Mouse (Mus musculus): ENCODE measurements around the gene Rhoq. TPM values are rescaled to one million over a fixed set of nuclear protein-coding genes. Genes with fewer than 3 reads are reported as not detected.
A peak's percentile ranks its signal among the peaks of the same experiment; 100 is the strongest.

Rhoq gene
- polyA plus RNA-seq, 1 experiment from 2014 or later = 13.0 TPM

- no peaks in the 10 kb centered on the region for H3K27me3 ChIP-seq
- H3K4me1 ChIP-seq = peaks cover 42% of the 10 kb centered on the region
- H3K9ac ChIP-seq = peak overlapping the region; percentile 88
- H3K9me3 ChIP-seq = no peaks in the 10 kb centered on the region
- peak overlapping the region; percentile 89 for H3K4me3 ChIP-seq
- peak; percentile 62 for ATAC-seq (ENCODE audit: borderline replicate concordance, extremely low read depth, low FRiP score, low TSS enrichment)
- WGBS = under 1% methylated on average over 10 of the region's 10 CpGs
- peak overlapping the region; percentile 91 for H3K27ac ChIP-seq
- H3K36me3 ChIP-seq = no peaks in the 10 kb centered on the region
- peak overlapping the region; percentile 92 for H3K4me2 ChIP-seq
Measured at GRCm38 (mm10) chr17:86964502-86964901, 1.6 kb downstream of the Rhoq start.

DNA sequence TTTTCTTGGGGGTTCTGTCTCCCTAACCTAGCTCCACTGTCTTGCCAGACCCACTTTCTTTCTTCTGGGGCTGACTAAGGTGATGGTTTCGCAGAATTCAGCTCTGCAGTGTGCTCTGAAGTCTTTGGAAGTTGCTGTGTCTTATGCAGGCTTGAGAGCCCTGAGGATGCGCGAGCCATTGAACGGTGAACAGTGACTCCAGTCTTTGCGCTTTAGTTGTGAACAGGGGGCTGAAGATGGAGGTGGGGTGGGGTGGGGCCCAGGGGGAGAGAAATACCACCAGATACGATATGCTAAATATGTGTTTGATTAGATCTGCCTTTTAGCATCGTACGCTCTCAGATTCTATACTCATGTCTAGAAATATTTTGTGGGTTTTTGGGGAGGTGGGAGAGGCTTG lies 2.2 kb downstream of the Rhoq start:
- Histone ChIP-seq H3K27ac (peak overlapping the region; percentile 91), H3K4me2 (peak overlapping the region; percentile 92), H3K27me3 (no peaks in the 10 kb centered on the region), H3K9ac (0 out of 2 replicates have a peak overlapping the region, but pooled peaks have one; percentile 5), H3K4me1 (peaks cover 41% of the 10 kb centered on the region), H3K36me3 (0 out of 2 replicates have a peak, but pooled peaks cover 5% of the 10 kb centered on the region), H3K9me3 (no peaks in the 10 kb centered on the region), H3K4me3 (peak overlapping the region; percentile 89)
- 74% methylated on average over 8 of the region's 8 CpGs for WGBS
- ATAC-seq (ENCODE audit: borderline replicate concordance, extremely low read depth, low FRiP score, low TSS enrichment) = no peak

GRCm38 (mm10) chr17:86966040-86966439 lies 3.2 kb downstream of the Rhoq start:
- H3K36me3 ChIP-seq = 0 out of 2 replicates have a peak, but pooled peaks cover 9% of the 10 kb centered on the region
- WGBS = 72% methylated on average over 10 of the region's 10 CpGs
- H3K9ac ChIP-seq = no peak overlapping the region
- H3K4me2 ChIP-seq = no peak overlapping the region
- no peak for ATAC-seq (ENCODE audit: borderline replicate concordance, extremely low read depth, low FRiP score, low TSS enrichment)
- H3K9me3 ChIP-seq = no peaks in the 10 kb centered on the region
- peaks cover 32% of the 10 kb centered on the region for H3K4me1 ChIP-seq
- no peak overlapping the region for H3K4me3 ChIP-seq
- no peak overlapping the region for H3K27ac ChIP-seq
- no peaks in the 10 kb centered on the region for H3K27me3 ChIP-seq

DNA sequence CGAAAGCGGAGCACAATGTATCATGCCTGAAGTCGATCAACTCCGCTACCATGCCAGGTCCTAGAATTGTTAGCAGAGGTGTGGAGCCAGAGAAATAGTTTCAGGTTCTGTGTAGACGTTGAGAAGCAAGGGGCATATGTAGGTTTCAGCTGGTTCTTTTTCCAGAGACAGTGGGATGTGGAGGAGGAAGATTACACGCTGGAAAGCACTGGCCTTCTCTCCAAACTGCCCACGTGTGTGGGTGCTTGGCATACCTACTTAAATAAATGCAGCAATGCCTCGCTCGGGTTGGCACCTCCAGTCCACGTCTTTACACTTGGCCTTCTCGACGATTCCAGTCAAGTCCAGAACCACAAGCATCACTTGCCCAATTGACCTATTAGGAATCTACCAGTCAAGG lies 4.2 kb downstream of the Rhoq start:
- no peaks in the 10 kb centered on the region for H3K27me3 ChIP-seq
- H3K9ac ChIP-seq = no peak overlapping the region
- no peaks in the 10 kb centered on the region for H3K9me3 ChIP-seq
- H3K4me1 ChIP-seq = peaks cover 22% of the 10 kb centered on the region
- no peak for ATAC-seq (ENCODE audit: borderline replicate concordance, extremely low read depth, low FRiP score, low TSS enrichment)
- no peak overlapping the region for H3K4me2 ChIP-seq
- 89% methylated on average over 12 of the region's 12 CpGs for WGBS
- no peak overlapping the region for H3K4me3 ChIP-seq
- 0 out of 2 replicates have a peak, but pooled peaks cover 9% of the 10 kb centered on the region for H3K36me3 ChIP-seq
- no peak overlapping the region for H3K27ac ChIP-seq

DNA sequence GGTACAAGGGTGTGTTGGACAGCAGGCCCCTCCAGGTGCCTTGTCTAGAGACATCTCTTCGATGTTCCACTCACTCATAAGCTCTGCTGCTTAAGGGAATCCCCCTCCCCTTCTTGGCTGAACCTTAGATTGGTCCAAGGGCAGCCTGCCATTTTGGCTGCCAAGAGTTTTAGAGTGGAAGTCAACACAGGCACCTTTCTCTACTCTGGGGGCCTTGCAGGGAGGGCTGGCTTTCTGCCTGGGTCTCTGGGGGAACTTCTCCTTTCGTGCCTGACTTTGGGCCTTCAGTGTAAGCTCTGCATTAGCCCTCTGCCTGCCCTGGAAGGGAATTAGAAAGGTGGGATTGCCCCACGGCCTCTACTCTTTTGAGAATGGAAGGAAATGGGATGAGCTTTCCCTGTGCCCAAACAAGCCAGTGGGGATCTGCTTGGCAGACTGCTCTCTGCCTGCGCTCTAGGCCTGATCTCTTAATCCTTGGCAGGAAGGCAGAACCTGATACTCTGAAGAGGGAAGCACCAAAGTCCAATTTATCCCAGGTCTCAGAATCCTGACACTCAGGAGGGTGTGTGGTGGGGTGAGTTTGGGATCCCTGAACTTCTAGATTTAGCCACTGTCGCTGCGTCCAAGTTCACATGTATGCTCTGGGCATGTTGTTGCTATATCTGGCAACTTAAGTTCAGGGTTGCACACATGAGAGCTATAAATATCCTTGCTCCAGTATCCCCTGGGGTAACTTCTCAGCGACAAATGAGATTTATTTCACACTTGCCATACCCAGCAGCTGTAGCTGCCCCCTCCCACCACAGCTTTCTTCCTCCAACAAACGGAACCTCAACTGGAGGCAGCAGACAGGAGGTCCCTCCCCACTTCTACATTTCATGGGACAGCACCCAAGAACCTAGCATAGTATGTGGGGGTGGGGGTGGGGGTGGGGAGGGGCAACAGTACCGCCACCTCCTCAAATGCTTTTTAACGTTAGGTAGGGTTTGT lies 4.9 kb downstream of the Rhoq start:
- no peak overlapping the region for H3K9ac ChIP-seq
- no peaks in the 10 kb centered on the region for H3K27me3 ChIP-seq
- peaks cover 16% of the 10 kb centered on the region for H3K4me1 ChIP-seq
- H3K36me3 ChIP-seq = 0 out of 2 replicates have a peak, but pooled peaks cover 9% of the 10 kb centered on the region
- ATAC-seq (ENCODE audit: borderline replicate concordance, extremely low read depth, low FRiP score, low TSS enrichment) = no peak
- WGBS = 79% methylated on average over 10 of the region's 10 CpGs
- no peak overlapping the region for H3K4me3 ChIP-seq
- no peaks in the 10 kb centered on the region for H3K9me3 ChIP-seq
- H3K27ac ChIP-seq = no peak overlapping the region
- no peak overlapping the region for H3K4me2 ChIP-seq

- H3K36me3 ChIP-seq = peaks cover 10% of the 10 kb centered on the region; the same call in 1 of the 2 replicates
- H3K4me3 ChIP-seq = no peak overlapping the region
- H3K27me3 ChIP-seq = no peaks in the 10 kb centered on the region
- 92% methylated on average over 5 of the region's 5 CpGs for WGBS
- ATAC-seq (ENCODE audit: borderline replicate concordance, extremely low read depth, low FRiP score, low TSS enrichment) = no peak
- no peaks in the 10 kb centered on the region for H3K9me3 ChIP-seq
- H3K4me2 ChIP-seq = no peak overlapping the region
- no peak overlapping the region for H3K9ac ChIP-seq
- H3K4me1 ChIP-seq = peaks cover 16% of the 10 kb centered on the region
- no peak overlapping the region for H3K27ac ChIP-seq
Measured at GRCm38 (mm10) chr17:86968581-86968980, 5.7 kb downstream of the Rhoq start.

DNA sequence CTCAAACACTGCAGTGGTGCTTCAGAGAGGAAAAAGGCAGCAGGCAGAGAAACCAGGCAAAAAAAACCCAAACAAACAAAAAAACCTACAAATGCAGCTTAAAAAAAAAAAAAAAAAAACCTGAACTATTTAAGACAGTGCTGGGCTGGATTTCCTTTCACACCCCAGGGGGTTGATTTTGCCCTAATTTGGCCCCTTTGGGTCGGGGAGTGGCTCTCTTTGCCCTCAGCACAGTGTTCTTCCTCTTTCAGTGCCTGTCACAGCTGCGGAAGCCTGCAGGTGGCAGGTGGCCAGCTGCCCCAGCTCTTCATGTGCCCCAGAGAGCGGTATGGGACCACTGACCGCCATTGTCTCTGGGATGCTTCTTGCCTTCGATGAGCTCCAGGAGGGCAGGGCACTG lies 6.7 kb downstream of the Rhoq start:
- Histone ChIP-seq H3K9ac (no peak overlapping the region), H3K36me3 (peaks cover 18% of the 10 kb centered on the region; the same call in 1 of the 2 replicates), H3K9me3 (no peaks in the 10 kb centered on the region), H3K27ac (no peak overlapping the region), H3K4me2 (no peak overlapping the region), H3K4me3 (no peak overlapping the region), H3K4me1 (peaks cover 13% of the 10 kb centered on the region), H3K27me3 (no peaks in the 10 kb centered on the region)
- WGBS = 74% methylated on average over 5 of the region's 5 CpGs
- no peak for ATAC-seq (ENCODE audit: borderline replicate concordance, extremely low read depth, low FRiP score, low TSS enrichment)

GRCm38 (mm10) chr17:86970026-86970750 lies 7.3 kb downstream of the Rhoq start:
- no peak for ATAC-seq (ENCODE audit: borderline replicate concordance, extremely low read depth, low FRiP score, low TSS enrichment)

GRCm38 (mm10) chr17:86971036-86971435 lies 8.2 kb downstream of the Rhoq start:
- H3K27me3 ChIP-seq = no peaks in the 10 kb centered on the region
- WGBS = 77% methylated on average over 5 of the region's 5 CpGs
- no peak overlapping the region for H3K4me3 ChIP-seq
- H3K36me3 ChIP-seq = peaks cover 25% of the 10 kb centered on the region
- ATAC-seq (ENCODE audit: borderline replicate concordance, extremely low read depth, low FRiP score, low TSS enrichment) = no peak
- H3K9me3 ChIP-seq = no peaks in the 10 kb centered on the region
- no peaks in the 10 kb centered on the region; the same call in 1 of the 2 replicates for H3K4me1 ChIP-seq
- H3K9ac ChIP-seq = no peak overlapping the region
- H3K4me2 ChIP-seq = no peak overlapping the region
- H3K27ac ChIP-seq = no peak overlapping the region

More at GRCm38 (mm10) chr17:86970026-86970750, 7.3 kb downstream of the Rhoq start:
- H3K27me3 ChIP-seq = no peaks in the 10 kb centered on the region
- H3K9me3 ChIP-seq = no peaks in the 10 kb centered on the region
- peaks cover 24% of the 10 kb centered on the region for H3K36me3 ChIP-seq
- H3K27ac ChIP-seq = no peak overlapping the region
- peaks cover 7% of the 10 kb centered on the region for H3K4me1 ChIP-seq
- H3K4me2 ChIP-seq = no peak overlapping the region
- 90% methylated on average over 15 of the region's 15 CpGs for WGBS
- no peak overlapping the region for H3K9ac ChIP-seq
- H3K4me3 ChIP-seq = no peak overlapping the region

DNA sequence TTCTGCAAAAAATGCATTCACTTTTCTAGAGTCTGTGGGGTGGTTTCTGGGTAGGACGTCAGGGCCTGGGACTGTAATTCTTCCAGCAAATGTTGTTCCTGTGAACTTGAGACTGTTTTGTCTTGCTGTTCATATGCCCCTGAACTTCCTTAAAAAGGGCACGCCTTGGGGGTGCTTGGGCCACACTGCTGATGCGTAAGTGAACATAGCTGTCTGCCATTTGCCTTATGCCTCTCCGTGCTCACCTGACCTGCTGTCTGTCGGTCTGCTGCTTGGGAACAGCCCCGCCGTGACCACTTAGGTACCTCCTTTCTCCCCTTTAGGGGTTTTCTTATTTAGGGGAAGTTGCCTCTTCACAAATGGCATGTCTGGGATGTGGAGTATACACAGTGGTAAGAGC lies 9.0 kb downstream of the Rhoq start:
- Histone ChIP-seq H3K36me3 (peaks cover 25% of the 10 kb centered on the region), H3K4me1 (no peaks in the 10 kb centered on the region), H3K9me3 (no peaks in the 10 kb centered on the region), H3K9ac (no peak overlapping the region), H3K27ac (no peak overlapping the region), H3K4me2 (no peak overlapping the region), H3K27me3 (no peaks in the 10 kb centered on the region), H3K4me3 (no peak overlapping the region)
- WGBS = 85% methylated on average over 7 of the region's 7 CpGs
- ATAC-seq (ENCODE audit: borderline replicate concordance, extremely low read depth, low FRiP score, low TSS enrichment) = no peak

DNA sequence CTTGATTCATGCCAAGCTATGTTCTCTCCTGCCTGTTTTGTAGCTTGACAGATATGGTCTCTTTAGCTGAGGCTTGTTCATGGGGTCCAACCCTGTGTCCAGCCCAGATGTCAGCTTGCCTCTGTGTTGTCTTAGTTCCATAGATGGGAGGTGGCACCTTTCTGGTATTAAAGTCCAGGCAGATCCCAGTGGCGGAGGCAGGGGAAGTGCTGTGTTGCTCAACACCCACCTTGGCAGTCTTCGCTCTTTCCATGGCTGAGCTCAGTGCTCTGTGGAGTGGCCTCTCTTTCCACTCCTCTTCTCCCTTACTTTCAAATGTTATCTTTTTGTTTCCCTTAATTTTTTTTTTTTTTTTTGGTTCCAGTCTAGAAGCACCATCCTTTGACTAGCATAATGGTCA lies 10.2 kb downstream of the Rhoq start:
- Histone ChIP-seq H3K36me3 (peaks cover 25% of the 10 kb centered on the region), H3K27ac (no peak overlapping the region), H3K9ac (no peak overlapping the region), H3K4me2 (no peak overlapping the region), H3K27me3 (no peaks in the 10 kb centered on the region), H3K4me1 (no peaks in the 10 kb centered on the region), H3K9me3 (no peaks in the 10 kb centered on the region), H3K4me3 (no peak overlapping the region)
- WGBS = 87% methylated on average over 2 of the region's 2 CpGs
- no peak for ATAC-seq (ENCODE audit: borderline replicate concordance, extremely low read depth, low FRiP score, low TSS enrichment)

DNA sequence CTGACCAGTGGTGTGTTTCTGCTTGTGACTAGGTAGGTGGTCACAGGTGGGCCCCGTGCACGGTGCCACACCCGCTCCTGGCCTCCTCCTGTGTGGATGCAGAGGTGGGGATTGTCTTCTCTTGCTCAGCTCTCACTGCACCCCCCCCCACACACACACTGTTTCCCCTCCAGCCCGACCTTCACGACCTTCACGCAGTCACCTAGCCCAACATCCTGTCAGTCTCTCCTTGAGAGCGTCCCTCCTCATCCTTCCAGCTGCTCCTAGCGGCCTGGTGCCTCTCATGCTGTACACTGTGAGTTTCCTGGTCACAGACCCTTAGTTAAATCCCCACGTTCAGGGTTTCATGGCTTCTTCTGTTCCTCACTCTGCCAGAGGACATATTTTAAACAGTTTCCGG lies 13.5 kb downstream of the Rhoq start:
- Histone ChIP-seq H3K36me3 (peaks cover 28% of the 10 kb centered on the region), H3K9me3 (no peaks in the 10 kb centered on the region), H3K4me3 (no peak overlapping the region), H3K9ac (no peak overlapping the region), H3K27me3 (no peaks in the 10 kb centered on the region), H3K4me2 (no peak overlapping the region), H3K4me1 (no peaks in the 10 kb centered on the region), H3K27ac (no peak overlapping the region)
- no peak for ATAC-seq (ENCODE audit: borderline replicate concordance, extremely low read depth, low FRiP score, low TSS enrichment)
- WGBS = 69% methylated on average over 10 of the region's 10 CpGs
